Mouse (Mus musculus): ENCODE measurements around the gene Apoo.
"Not testable (repeated sequence)": the region's sequence is repeated elsewhere in the genome, so short reads cannot be mapped to it uniquely, and the experiment has no call there.

Gene Apoo

DNA sequence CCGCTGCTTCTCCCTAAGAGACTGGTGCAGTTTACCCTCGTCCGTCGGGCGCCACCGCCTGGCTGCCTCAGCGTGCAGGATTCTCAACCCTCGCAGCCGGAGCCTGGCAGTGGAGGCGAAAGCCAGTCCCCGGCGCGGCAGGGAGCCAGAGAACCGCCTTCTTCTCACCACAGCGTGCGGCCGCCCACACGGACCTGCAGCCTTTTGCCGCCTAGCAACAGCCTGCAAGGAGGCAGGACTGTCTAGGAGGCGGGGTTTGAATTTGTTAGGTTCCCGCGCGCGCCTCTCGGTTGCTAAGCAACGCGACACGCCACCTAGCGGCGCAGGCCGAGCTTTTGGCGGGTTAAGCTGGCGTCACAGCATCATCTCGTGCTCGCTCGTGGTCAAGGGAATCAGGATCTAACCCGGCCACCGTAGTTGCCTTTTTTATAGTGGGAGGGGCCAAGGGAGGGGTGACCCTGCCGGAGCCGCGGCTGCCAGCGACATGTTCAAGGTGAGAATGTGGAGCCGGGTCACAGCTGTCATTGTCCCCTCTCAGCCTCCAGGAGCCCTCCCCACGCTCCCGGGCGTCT, at the start of gene Apoo, which contains the start of gene Fam90a1b:
TSS of gene Apoo (plus strand) at position 448 of the 572 bp plus-strand sequence.
TSS of gene Fam90a1b (minus strand) at position 108 of the 572 bp plus-strand sequence.
- DNase-seq, result peak; percentile 99

DNA sequence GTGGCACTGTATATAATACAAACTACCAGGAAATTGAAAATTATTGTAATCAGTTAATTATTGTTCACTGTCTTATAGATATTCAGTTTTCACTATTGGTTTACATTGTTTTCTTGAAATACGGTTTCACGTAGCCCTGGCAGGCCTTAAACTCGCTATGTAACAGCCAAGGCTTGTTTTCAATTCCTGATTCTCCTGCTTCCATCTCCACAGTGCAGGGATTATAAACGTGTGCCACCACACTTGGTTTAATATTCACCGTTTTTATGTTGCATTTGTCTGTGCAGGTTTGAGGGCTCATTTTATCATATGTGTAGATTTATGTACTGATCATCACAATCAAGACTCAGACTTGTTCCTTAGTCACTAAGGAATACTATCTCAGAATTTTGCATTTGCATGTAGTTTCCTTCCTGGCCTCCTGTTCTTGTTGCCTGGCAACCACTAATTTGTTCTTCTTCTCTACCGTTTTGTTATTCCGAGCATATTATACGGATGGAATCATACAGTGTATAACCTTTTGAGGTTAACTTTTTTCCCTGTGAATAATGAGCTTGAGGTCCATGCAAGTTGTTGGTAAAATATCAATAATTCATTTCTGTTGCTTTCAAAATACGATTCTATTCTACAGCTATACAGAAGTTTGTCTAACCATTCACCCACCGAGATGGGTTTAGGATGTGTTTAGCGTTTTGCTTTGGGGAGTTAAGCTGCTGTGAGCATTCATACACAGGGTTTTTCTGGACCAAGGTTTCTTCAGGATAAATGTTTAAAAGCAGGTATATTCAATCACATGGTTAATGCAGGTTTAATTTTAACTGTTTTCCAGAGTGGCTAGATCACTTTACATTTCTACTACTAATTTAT, 45.6 kb upstream of the Apoo start:
- DNase-seq, result no peak

DNA sequence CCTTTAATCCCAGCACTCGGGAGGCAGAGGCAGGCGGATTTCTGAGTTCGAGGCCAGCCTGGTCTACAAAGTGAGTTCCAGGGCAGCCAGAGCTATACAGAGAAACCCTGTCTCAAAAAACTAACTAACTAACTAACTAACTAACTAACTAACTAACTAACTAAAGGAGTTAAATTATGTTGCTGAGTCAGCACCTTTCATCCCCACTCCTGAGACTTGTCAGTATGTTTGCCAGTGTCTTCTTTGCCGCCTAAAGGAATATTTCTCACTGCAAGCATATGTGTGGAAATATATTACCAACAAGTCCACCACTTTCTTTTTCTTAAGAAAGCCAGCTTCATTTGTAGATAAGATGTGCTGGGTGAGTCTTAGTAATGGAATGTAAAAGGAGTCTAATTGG, 23.3 kb upstream of the Apoo start:
- DNase-seq, result not testable (repeated sequence)

- DNase-seq, result no peak
These were observed 1.5 kb upstream of the Apoo start for GRCm38 (mm10) chrX:94365381-94365925.

GRCm38 (mm10) chrX:94366029-94366428, 888 bp upstream of the Apoo start:
- DNase-seq, result peak; percentile 16

GRCm38 (mm10) chrX:94367248-94367647, 331 bp downstream of the Apoo start:
- DNase-seq, result no peak

GRCm38 (mm10) chrX:94378734-94379133, 11.8 kb downstream of the Apoo start:
- DNase-seq, result no peak

DNA sequence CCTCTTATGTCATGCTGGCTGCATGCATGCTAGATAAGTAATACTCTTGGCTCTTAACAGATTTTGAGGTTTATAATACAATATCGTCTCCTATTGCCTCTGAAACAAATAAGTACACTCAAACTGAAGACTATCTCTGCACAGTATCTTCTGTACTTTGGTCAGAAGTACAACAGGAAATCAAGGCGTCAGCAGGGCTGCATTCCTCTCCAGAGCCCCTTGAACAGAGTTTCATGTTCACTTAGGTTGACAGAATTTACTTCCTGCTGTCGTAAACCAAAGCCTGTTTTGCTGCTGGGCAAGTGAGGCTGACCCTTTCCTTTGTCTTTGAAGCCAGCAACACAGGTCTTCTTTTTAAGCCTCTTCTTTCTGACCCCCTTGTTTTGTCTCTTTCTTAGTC, 42.1 kb downstream of the Apoo start:
- DNase-seq, result peak; percentile 21

DNA sequence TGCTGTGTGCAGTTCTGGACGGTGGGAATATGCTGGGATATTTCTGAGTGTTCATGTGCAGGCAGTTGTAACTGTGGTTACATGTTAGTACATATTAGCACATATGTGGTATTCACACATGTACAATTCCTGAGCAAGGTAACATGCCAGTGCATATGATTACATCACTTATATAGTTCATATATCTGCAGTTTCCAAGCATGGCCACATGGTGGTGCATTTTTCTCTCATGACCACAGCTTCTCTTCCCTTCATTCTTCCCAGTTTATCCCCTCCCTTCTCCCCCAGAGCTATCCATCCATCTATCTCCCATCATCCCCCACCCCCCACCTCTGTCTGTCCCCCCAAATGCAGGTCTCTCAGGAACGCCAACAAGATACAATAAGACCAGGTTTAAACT, 53.3 kb downstream of the Apoo start:
- no peak for DNase-seq

DNA sequence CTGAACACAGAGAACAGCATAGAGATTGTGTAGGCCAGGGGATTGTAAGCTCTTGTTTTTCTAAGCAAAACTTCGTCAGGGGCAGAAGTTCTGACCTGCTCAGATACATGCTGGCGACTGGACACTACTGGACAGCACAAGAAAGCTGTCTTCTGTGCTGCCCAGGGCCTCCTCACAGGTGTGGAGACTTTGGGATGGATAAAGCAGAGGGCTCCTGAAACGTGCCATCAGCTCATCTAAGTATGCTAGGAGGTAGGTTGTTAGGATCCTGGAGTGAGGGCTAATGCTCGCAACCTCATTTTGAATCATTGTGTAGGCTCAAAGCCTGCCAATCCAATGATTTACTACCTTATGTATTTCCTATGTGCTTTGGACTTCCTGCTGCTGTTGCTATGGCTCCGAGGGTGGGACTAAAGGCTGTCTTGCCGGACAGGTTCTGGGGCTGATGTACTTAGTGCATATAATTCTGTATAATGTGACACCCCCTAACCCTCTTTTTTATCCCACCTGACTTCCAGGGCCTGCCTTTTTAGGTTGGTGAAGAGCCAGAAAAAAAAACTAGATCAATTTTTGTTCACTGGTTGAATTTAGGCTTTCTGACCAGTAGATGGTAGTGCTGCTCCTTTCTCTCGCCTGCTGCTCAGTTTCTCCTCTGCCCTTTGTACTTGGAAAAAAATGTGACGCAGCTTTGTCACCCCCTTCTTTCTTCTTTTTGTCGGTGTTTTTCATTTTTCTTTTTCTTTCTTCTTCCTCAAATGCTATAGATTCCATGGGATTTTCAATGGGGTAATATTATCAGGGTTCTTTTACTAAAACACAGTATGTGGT, 64.8 kb downstream of the Apoo start:
- peak; percentile 41 for DNase-seq

- DNase-seq, result not testable (repeated sequence)
These were observed 78.5 kb downstream of the Apoo start for GRCm38 (mm10) chrX:94445427-94445826.

DNA sequence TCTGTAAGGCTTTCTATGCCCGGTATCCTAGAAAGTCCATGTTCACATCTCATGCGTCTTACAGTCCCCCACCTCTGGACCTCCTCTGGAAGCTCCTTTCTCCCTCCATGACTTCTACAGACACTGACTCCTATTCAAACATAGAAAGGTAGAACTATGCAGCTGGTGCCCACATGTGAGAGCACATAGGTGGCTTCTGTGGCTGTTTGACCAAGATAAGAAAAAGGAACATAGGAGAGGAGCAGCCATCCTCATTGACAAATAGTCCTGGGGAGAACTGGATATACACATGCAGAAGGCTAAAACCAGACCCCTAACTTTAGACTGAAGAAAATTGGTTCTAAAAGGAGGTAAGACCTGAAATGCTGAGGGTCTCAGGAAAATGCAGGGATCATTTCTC, 79.1 kb downstream of the Apoo start:
- not testable (repeated sequence) for DNase-seq

GRCm38 (mm10) chrX:94450047-94450881, 83.3 kb downstream of the Apoo start:
- not testable (repeated sequence) for DNase-seq

DNA sequence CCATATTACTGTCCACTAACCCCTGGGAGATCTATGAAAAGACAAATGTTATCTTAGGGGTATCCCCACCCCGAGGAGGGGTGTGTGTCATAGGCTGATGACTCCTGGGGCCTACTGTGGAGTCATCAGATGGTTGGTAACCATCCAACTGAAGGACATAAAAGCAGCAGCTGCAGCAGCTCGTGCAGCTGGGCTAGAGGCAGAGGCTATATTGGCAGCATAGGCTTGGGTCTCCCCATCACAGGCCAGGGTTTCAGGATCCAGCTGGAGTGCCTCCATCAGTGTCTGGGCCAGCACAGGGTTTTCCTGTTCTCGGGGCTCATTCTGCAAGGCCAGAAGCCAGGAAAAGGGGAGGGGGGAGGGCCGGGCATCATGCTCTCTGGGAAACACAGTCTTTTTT, 92.4 kb downstream of the Apoo start:
- DNase-seq, result no peak

DNA sequence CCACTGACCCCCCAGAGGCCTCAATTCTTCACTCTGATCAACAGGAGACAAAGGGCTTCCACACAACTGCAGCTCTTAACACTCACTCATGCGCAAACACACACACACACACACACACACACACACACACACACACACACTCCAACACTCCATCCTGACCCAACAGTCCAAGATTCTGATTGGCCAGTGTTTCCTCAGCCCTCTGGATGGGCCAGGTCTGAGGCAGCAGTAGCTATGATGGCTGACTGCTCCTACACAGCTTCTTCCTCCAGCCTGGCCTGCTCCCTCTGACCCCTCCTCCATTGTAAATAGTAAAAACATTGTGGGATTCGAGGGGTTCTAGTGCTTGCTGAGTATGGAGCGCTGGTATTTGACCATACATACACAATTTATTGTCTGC, 94.6 kb downstream of the Apoo start:
- DNase-seq, result not testable (repeated sequence)

GRCm38 (mm10) chrX:94462604-94463429, 95.9 kb downstream of the Apoo start:
- DNase-seq, result not testable (repeated sequence)
